9 mouse cellular contexts compared by ENCODE assay signal in genomic region chr12:16589966-16590365, GRCm38 (mm10). TPM values are rescaled to one million over a fixed set of nuclear protein-coding genes. Genes with fewer than 3 reads are reported as not detected.
DNase-seq lines count a peak whose midpoint lies in the region; ATAC-seq lines count a peak whose summit lies in the region.
"Had no signal": no experiment of that assay in that cellular context is flagged by ENCODE, and none has a peak within 500 bp of the region (broad histone marks: within the 10 kb centered on the region; RNA-seq: fewer than 3 reads in every experiment).

No protein-coding gene starts in this region.

- H3K4me1 ChIP-seq in heart, embryonic 15.5 days (replicated peaks): peaks cover 55% of the 10 kb centered on the region
- H3K4me1 ChIP-seq in liver, embryonic 12.5 days: peaks cover 74% of the 10 kb centered on the region
- H3K4me1 ChIP-seq in neural tube, embryonic 14.5 days (ENCODE audit: control insufficient read depth, insufficient read depth, low read length): peaks cover 40% of the 10 kb centered on the region

- H3K9me3 ChIP-seq in heart, embryonic 15.5 days (replicated peaks): no peaks in the 10 kb centered on the region
- no peaks in the 10 kb centered on the region for H3K9me3 ChIP-seq in liver, embryonic 12.5 days (replicated peaks)
- H3K9me3 ChIP-seq in neural tube, embryonic 14.5 days (ENCODE audit: control insufficient read depth, low read length): no peaks in the 10 kb centered on the region

- WGBS in heart, embryonic 15.5 days: 18% methylated on average over 4 of the region's 4 CpGs
- 22% methylated on average over 4 of the region's 4 CpGs for WGBS in liver, embryonic 12.5 days (ENCODE audit: insufficient replicate concordance)
- 34% methylated on average over 4 of the region's 4 CpGs for WGBS in neural tube, embryonic 14.5 days

- H3K4me3 ChIP-seq in heart, embryonic 15.5 days: no peak overlapping the region; the same call in 1 of the 2 replicates
- peak overlapping the region; percentile 73 for H3K4me3 ChIP-seq in liver, embryonic 12.5 days
- no peak overlapping the region for H3K4me3 ChIP-seq in neural tube, embryonic 14.5 days (ENCODE audit: low read depth, low read length)

- no peak overlapping the region; the same call in 1 of the 2 replicates for H3K9ac ChIP-seq in heart, embryonic 15.5 days
- H3K9ac ChIP-seq in liver, embryonic 12.5 days: no peak overlapping the region
- no peak overlapping the region for H3K9ac ChIP-seq in neural tube, embryonic 14.5 days (replicated peaks; ENCODE audit: low read depth, low read length)

- no peaks in the 10 kb centered on the region for H3K36me3 ChIP-seq in heart, embryonic 15.5 days
- H3K36me3 ChIP-seq in liver, embryonic 12.5 days: no peaks in the 10 kb centered on the region
- no peaks in the 10 kb centered on the region for H3K36me3 ChIP-seq in neural tube, embryonic 14.5 days (ENCODE audit: control insufficient read depth, insufficient read depth, low read length)

- peak; percentile 42 for DNase-seq in kidney, adult 18-20 months
- no peak for DNase-seq in kidney, postnatal 14 days
- DNase-seq in adrenal gland, postnatal 4 days (ENCODE audit: low spot score in 2 of 2): no peak
- DNase-seq in cerebellum, postnatal 10 days: no peak
- no peak for DNase-seq in spleen, postnatal 4 days (ENCODE audit: low spot score in 2 of 2)

- peak overlapping the region; percentile 72 for H3K4me2 ChIP-seq in heart, embryonic 15.5 days
- peak overlapping the region; percentile 97 for H3K4me2 ChIP-seq in liver, embryonic 12.5 days
- H3K4me2 ChIP-seq in neural tube, embryonic 14.5 days (ENCODE audit: low read depth, low read length): peak overlapping the region; percentile 85; the same call in 1 of the 2 replicates

- ATAC-seq in heart, embryonic 15.5 days (replicated peaks; ENCODE audit: insufficient number of reproducible peaks, insufficient read depth, low FRiP score, low read depth): no peak
- no peak for ATAC-seq in liver, embryonic 12.5 days
- ATAC-seq in neural tube, embryonic 14.5 days (ENCODE audit: low read depth): peak; percentile 1; the same call in 1 of the 2 replicates

- H3K27ac ChIP-seq in heart, embryonic 15.5 days: no peak overlapping the region
- no peak overlapping the region for H3K27ac ChIP-seq in liver, embryonic 12.5 days
- H3K27ac ChIP-seq in neural tube, embryonic 14.5 days (ENCODE audit: low read depth, low read length): no peak overlapping the region

- no peaks in the 10 kb centered on the region for H3K27me3 ChIP-seq in heart, embryonic 15.5 days
- no peaks in the 10 kb centered on the region; the same call in 1 of the 2 replicates for H3K27me3 ChIP-seq in liver, embryonic 12.5 days (replicated peaks)
- no peaks in the 10 kb centered on the region for H3K27me3 ChIP-seq in neural tube, embryonic 14.5 days (ENCODE audit: control insufficient read depth, insufficient read depth, low read length)
- H3K27me3 ChIP-seq: Patski had no signal

RNA-seq across cellular contexts. Expression of gene Lpin1, which starts 20.8 kb away (rescaled TPM):
- polyA plus RNA-seq in heart, embryonic 15.5 days (2015; fragmentation: Nextera tagmentation; extraction: Ambion mirVana): 6.8 TPM in 2 replicates
- 6.8 and 6.9 TPM in 2 replicates for polyA plus RNA-seq in liver, embryonic 12.5 days (2016; fragmentation: Nextera tagmentation; extraction: Ambion mirVana)
- polyA plus RNA-seq in neural tube, embryonic 14.5 days (2014; fragmentation: Nextera tagmentation; extraction: Ambion mirVana): 21.4 and 22.1 TPM in 2 replicates
- 10 to 100 TPM; 21.6 to 23.4 TPM for total RNA-seq in adrenal gland, postnatal 4 days (2021)
